Mouse (Mus musculus): ENCODE results near the gene Hpf1. TPM values are rescaled to one million over a fixed set of nuclear protein-coding genes. Genes with fewer than 3 reads are reported as not detected.
A peak's percentile ranks its signal among the peaks of the same experiment; 100 is the strongest.

Hpf1 gene
- polyA plus RNA-seq, 1 experiment, result 47.1 TPM

- H3K27ac ChIP-seq (ENCODE audit: insufficient read depth, low read length), result no peak overlapping the region
- no peaks in the 10 kb centered on the region for H3K4me1 ChIP-seq (ENCODE audit: control insufficient read depth, insufficient read depth, low read length)
- TF ChIP-seq POLR2A (IDR thresholded peaks at IDR 0.05; ENCODE audit: low read depth, low read length), result no peak
- no peak for TF ChIP-seq CTCF (IDR thresholded peaks at IDR 0.05; ENCODE audit: borderline replicate concordance, insufficient read depth, low read length)
- no peak overlapping the region for H3K4me3 ChIP-seq (ENCODE audit: insufficient read depth, low read length)
Measured at GRCm38 (mm10) chr8:60938717-60939424, 48.7 kb downstream of the Hpf1 start.

DNA sequence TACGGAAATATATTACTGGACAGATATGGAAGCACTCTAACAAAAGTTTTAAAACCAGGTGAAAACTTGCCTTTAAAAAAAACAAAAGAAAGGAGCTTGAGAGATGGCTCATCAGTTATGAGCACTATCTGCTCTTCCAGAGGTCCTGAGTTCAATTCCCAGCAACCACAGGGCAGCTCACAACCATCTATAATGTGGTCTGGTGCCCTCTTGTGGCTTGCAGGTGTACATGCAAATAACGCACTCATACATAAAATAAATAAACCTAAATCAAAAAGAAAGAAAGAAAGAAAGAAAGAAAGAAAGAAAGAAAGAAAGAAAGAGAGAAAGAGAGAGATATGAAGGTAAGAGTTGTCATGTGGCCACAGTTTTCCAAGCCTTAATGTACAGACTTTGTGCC is 52.6 kb downstream of the Hpf1 start:
- TF ChIP-seq POLR2A (IDR thresholded peaks at IDR 0.05; ENCODE audit: low read depth, low read length), result no peak
- TF ChIP-seq CTCF (IDR thresholded peaks at IDR 0.05; ENCODE audit: borderline replicate concordance, insufficient read depth, low read length), result no peak
- Histone ChIP-seq H3K4me3 (ENCODE audit: insufficient read depth, low read length) (no peak overlapping the region), H3K27ac (ENCODE audit: insufficient read depth, low read length) (no peak overlapping the region), H3K4me1 (ENCODE audit: control insufficient read depth, insufficient read depth, low read length) (no peaks in the 10 kb centered on the region)

GRCm38 (mm10) chr8:60947503-60947902 is 57.3 kb downstream of the Hpf1 start:
- Histone ChIP-seq H3K4me1 (ENCODE audit: control insufficient read depth, insufficient read depth, low read length) (no peaks in the 10 kb centered on the region), H3K4me3 (ENCODE audit: insufficient read depth, low read length) (no peak overlapping the region), H3K27ac (ENCODE audit: insufficient read depth, low read length) (no peak overlapping the region)
- TF ChIP-seq CTCF (IDR thresholded peaks at IDR 0.05; ENCODE audit: borderline replicate concordance, insufficient read depth, low read length) (no peak), POLR2A (IDR thresholded peaks at IDR 0.05; ENCODE audit: low read depth, low read length) (no peak)

GRCm38 (mm10) chr8:60949859-60950258 is 59.6 kb downstream of the Hpf1 start:
- H3K4me1 ChIP-seq (ENCODE audit: control insufficient read depth, insufficient read depth, low read length), result no peaks in the 10 kb centered on the region
- H3K27ac ChIP-seq (ENCODE audit: insufficient read depth, low read length), result no peak overlapping the region
- no peak overlapping the region for H3K4me3 ChIP-seq (ENCODE audit: insufficient read depth, low read length)
- TF ChIP-seq POLR2A (IDR thresholded peaks at IDR 0.05; ENCODE audit: low read depth, low read length), result no peak
- no peak for TF ChIP-seq CTCF (IDR thresholded peaks at IDR 0.05; ENCODE audit: borderline replicate concordance, insufficient read depth, low read length)

DNA sequence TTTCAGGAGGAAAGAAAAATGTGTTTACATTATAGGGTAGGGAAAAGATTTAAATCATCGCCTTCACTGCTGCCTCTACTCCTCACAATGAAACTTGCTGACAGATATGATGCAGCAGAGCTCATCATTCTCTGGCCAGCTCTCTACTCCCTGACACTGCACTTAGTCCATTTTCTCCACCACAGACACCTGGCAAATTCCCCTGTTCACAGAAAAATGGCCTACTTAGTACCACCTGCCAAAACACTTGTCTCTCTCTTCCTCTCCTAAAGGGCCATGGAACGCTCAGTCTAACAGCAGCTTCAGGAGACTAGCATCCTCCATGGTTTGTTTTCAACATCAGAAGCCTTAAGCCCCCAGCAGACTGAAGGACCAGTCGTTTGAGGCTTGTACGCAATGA is 61.1 kb downstream of the Hpf1 start:
- no peaks in the 10 kb centered on the region for H3K4me1 ChIP-seq (ENCODE audit: control insufficient read depth, insufficient read depth, low read length)
- H3K4me3 ChIP-seq (ENCODE audit: insufficient read depth, low read length), result no peak overlapping the region
- H3K27ac ChIP-seq (ENCODE audit: insufficient read depth, low read length), result no peak overlapping the region
- TF ChIP-seq POLR2A (IDR thresholded peaks at IDR 0.05; ENCODE audit: low read depth, low read length) (no peak), CTCF (IDR thresholded peaks at IDR 0.05; ENCODE audit: borderline replicate concordance, insufficient read depth, low read length) (no peak)

DNA sequence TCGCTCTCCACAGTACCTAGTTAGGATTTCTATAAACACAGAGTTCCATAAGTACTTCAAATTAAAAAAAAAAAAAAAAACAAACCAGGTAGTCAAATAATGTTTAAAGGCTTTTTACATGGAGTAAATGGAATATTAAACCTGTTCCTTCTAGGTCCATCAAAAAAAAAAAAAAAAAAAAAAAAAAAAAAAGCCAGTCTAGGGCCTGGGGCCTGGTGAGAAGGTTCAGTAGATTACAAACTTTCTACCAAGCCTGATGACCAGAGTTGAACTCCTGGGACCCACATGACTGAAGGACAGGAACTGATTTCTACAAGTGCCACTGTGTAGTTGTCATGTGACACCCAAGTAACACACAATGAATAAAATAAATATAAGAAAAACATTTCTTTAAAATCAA is 61.5 kb downstream of the Hpf1 start:
- no peak for TF ChIP-seq CTCF (IDR thresholded peaks at IDR 0.05; ENCODE audit: borderline replicate concordance, insufficient read depth, low read length)
- no peak for TF ChIP-seq POLR2A (IDR thresholded peaks at IDR 0.05; ENCODE audit: low read depth, low read length)

GRCm38 (mm10) chr8:60952803-60953202 is 62.6 kb downstream of the Hpf1 start:
- Histone ChIP-seq H3K27ac (ENCODE audit: insufficient read depth, low read length) (no peak overlapping the region; the same call in 1 of the 2 replicates), H3K4me1 (ENCODE audit: control insufficient read depth, insufficient read depth, low read length) (peaks cover 5% of the 10 kb centered on the region), H3K4me3 (ENCODE audit: insufficient read depth, low read length) (no peak overlapping the region)
- TF ChIP-seq CTCF (IDR thresholded peaks at IDR 0.05; ENCODE audit: borderline replicate concordance, insufficient read depth, low read length) (no peak), POLR2A (IDR thresholded peaks at IDR 0.05; ENCODE audit: low read depth, low read length) (no peak)

More for the DNA sequence above, 61.5 kb downstream of the Hpf1 start:
- Histone ChIP-seq H3K4me1 (ENCODE audit: control insufficient read depth, insufficient read depth, low read length) (peaks cover 2% of the 10 kb centered on the region), H3K27ac (ENCODE audit: insufficient read depth, low read length) (no peak overlapping the region), H3K4me3 (ENCODE audit: insufficient read depth, low read length) (no peak overlapping the region)

DNA sequence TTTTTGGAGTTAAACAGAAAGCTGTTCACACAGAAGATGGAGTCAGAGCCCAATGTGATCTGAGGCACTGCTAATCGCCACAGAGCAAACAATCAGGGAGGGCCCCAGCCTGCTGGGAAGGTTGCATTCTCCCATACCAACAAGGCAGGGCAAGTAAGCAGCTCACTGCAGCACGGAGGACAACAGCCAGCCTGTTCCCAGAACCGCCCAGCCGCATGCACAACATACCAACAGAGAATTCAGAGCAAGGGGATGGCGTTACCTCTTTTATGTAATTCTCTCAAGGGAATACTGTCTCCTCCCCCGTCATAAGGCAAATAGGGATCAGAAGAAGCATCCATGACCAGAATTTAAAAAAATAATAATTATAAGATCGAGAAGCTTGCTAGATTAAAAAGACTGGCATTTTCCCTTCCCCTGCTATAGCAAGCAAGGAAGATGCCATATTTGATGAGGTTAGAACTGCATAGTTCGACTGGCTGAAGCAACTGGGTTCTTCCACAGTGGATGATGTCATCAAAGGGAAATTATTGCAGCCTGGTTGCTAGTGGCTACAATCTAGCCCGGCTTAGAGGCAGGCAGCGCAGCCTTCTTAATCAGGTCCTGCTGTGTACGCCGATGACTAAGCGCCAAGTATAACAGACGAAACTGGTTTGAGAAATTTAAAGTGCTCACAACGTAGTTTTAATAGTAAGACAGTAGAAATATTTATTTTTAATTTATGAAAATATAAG is 64.2 kb downstream of the Hpf1 start:
- TF ChIP-seq CTCF (IDR thresholded peaks at IDR 0.05; ENCODE audit: borderline replicate concordance, insufficient read depth, low read length) (no peak), POLR2A (IDR thresholded peaks at IDR 0.05; ENCODE audit: low read depth, low read length) (peak; percentile 74)
- H3K27ac ChIP-seq (ENCODE audit: insufficient read depth, low read length), result peak overlapping the region; percentile 96
- H3K4me1 ChIP-seq (ENCODE audit: control insufficient read depth, insufficient read depth, low read length), result peaks cover 5% of the 10 kb centered on the region
- H3K4me3 ChIP-seq (ENCODE audit: insufficient read depth, low read length), result peak overlapping the region; percentile 49

GRCm38 (mm10) chr8:60956847-60957246 is 66.6 kb downstream of the Hpf1 start:
- Histone ChIP-seq H3K4me1 (ENCODE audit: control insufficient read depth, insufficient read depth, low read length) (peaks cover 5% of the 10 kb centered on the region), H3K4me3 (ENCODE audit: insufficient read depth, low read length) (no peak overlapping the region), H3K27ac (ENCODE audit: insufficient read depth, low read length) (no peak overlapping the region)
- TF ChIP-seq CTCF (IDR thresholded peaks at IDR 0.05; ENCODE audit: borderline replicate concordance, insufficient read depth, low read length), result no peak
- TF ChIP-seq POLR2A (IDR thresholded peaks at IDR 0.05; ENCODE audit: low read depth, low read length), result no peak

Other genes with a start within 250 kb of the Hpf1 start
- 12.4 and 15.8 TPM in 2 replicates for gene Clcn3, start 92.9 kb downstream of the Hpf1 start, polyA plus RNA-seq (2011; ENCODE audit: insufficient read length, low read depth, missing spikeins)
- gene Nek1, start 102.8 kb downstream of the Hpf1 start, polyA plus RNA-seq (2011; ENCODE audit: insufficient read length, low read depth, missing spikeins), result 14.8 and 22.7 TPM in 2 replicates

Data from embryonic fibroblast, embryonic 13.5 days (primary cell).